Comparison of ENCODE assay signal across 9 mouse cellular contexts in the genomic region with DNA sequence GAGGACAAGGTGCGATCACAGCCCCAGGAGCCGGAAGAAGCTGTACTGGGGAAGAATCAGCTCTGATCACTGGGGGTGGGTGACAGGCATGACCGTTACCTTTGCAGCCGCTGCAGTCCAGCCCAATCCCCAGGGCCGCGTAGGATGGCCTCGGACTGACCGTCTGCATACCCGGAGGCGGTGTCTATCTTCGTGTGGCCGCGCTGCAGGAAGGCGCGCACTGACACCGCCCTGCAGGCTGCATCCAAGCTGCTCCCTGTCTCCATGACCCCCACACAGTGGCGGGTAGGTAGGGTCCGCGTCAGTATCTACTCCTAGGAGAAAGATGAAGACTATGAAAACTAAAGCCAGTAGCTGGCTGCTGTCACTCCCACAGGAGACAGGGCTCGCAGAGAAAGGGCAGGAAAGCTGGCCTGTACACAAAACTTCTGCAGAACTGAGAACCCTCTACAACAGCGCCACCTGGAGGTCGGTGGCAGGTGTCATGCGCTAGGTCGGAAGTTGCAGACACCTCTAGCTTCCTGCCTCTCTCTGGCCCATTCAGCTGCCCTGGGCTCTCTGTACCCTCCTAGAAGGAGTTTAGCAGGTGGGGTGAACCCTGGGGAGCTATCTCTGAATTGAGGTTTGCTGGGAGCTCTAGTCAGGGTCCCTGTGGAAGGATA. TPM values are rescaled to one million over a fixed set of nuclear protein-coding genes. Genes with fewer than 3 reads are reported as not detected.
DNase-seq lines count a peak whose midpoint lies in the region; ATAC-seq and TF ChIP-seq lines count a peak whose summit lies in the region.
"Had no signal": no experiment of that assay in that cellular context is flagged by ENCODE, and none has a peak within 500 bp of the region (broad histone marks: within the 10 kb centered on the region; RNA-seq: fewer than 3 reads in every experiment).

No protein-coding gene starts in this region.

- 24% methylated on average over 24 of the region's 24 CpGs for WGBS in limb, embryonic 10.5 days
- 38% methylated on average over 24 of the region's 24 CpGs for WGBS in midbrain, embryonic 12.5 days
- WGBS in spleen, adult 2 months = 24% methylated on average over 24 of the region's 24 CpGs

- peaks cover 33% of the 10 kb centered on the region for H3K27me3 ChIP-seq in limb, embryonic 10.5 days (ENCODE audit: low read depth, poor library complexity, severe bottlenecking)
- peaks cover 30% of the 10 kb centered on the region for H3K27me3 ChIP-seq in midbrain, embryonic 12.5 days
- no peaks in the 10 kb centered on the region for H3K27me3 ChIP-seq in spleen, adult 2 months (ENCODE audit: control insufficient read depth, insufficient read depth, low read length)
- H3K27me3 ChIP-seq: Patski had no signal

- TF ChIP-seq CTCF in cortical plate, adult 2 months (IDR thresholded peaks at IDR 0.05; ENCODE audit: extremely low read depth, insufficient read depth, low read length) = peak; percentile 75
- TF ChIP-seq CTCF in spleen, adult 2 months (IDR thresholded peaks at IDR 0.05; ENCODE audit: extremely low read depth, insufficient read depth, insufficient read length, insufficient replicate concordance) = peak; percentile 87

- H3K9ac ChIP-seq in midbrain, embryonic 12.5 days (replicated peaks) = no peak overlapping the region

- peaks cover 1% of the 10 kb centered on the region; the same call in 1 of the 2 replicates for H3K4me1 ChIP-seq in cortical plate, adult 2 months (ENCODE audit: control insufficient read depth, insufficient read depth, low read length)
- peaks cover 6% of the 10 kb centered on the region for H3K4me1 ChIP-seq in limb, embryonic 10.5 days
- H3K4me1 ChIP-seq in midbrain, embryonic 12.5 days = 0 out of 2 replicates have a peak, but pooled peaks cover 3% of the 10 kb centered on the region
- no peaks in the 10 kb centered on the region for H3K4me1 ChIP-seq in spleen, adult 2 months (ENCODE audit: control insufficient read depth, insufficient read depth, insufficient read length)

- no peak overlapping the region for H3K27ac ChIP-seq in cortical plate, adult 2 months (ENCODE audit: insufficient read depth, low read length)
- H3K27ac ChIP-seq in limb, embryonic 10.5 days = no peak overlapping the region
- no peak overlapping the region for H3K27ac ChIP-seq in midbrain, embryonic 12.5 days (replicated peaks)
- H3K27ac ChIP-seq in spleen, adult 2 months (ENCODE audit: insufficient read depth, low read length) = no peak overlapping the region

- H3K9me3 ChIP-seq in limb, embryonic 10.5 days (replicated peaks) = no peaks in the 10 kb centered on the region
- H3K9me3 ChIP-seq in midbrain, embryonic 12.5 days = no peaks in the 10 kb centered on the region

- no peak for ATAC-seq in midbrain, embryonic 12.5 days (ENCODE audit: low FRiP score, low read depth)
- ATAC-seq: Patski had no signal

- H3K4me2 ChIP-seq in midbrain, embryonic 12.5 days (replicated peaks) = peak overlapping the region; percentile 28

- no peaks in the 10 kb centered on the region for H3K36me3 ChIP-seq in limb, embryonic 10.5 days
- H3K36me3 ChIP-seq in midbrain, embryonic 12.5 days = no peaks in the 10 kb centered on the region
- no peaks in the 10 kb centered on the region for H3K36me3 ChIP-seq in spleen, adult 2 months (ENCODE audit: control insufficient read depth, insufficient read depth, low read length)

- peak; percentile 57 for DNase-seq in layer of hippocampus, adult 11-12 months (ENCODE audit: low spot score)
- no peak for DNase-seq in layer of hippocampus, adult 9-10 months (ENCODE audit: low spot score)
- DNase-seq in gastrocnemius, postnatal 25 days = peak; percentile 58
- DNase-seq in induced T-regulatory cell, adult 2 months (ENCODE audit: low read depth) = peak; percentile 95
- DNase-seq in limb, embryonic 10.5 days (ENCODE audit: low spot score) = peak; percentile 91
- DNase-seq in spleen, adult 2 months (ENCODE audit: low read depth in 1 of 2, low spot score in 2 of 2) = peak; percentile 67 to 75

- H3K4me3 ChIP-seq in cortical plate, adult 2 months (ENCODE audit: insufficient read depth, low read length) = no peak overlapping the region
- H3K4me3 ChIP-seq in limb, embryonic 10.5 days = peak overlapping the region; percentile 28
- H3K4me3 ChIP-seq in midbrain, embryonic 12.5 days = no peak overlapping the region
- H3K4me3 ChIP-seq in spleen, adult 2 months (ENCODE audit: extremely low read depth, insufficient read depth, insufficient read length) = peak overlapping the region; percentile 20; the same call in 1 of the 2 replicates

- no peak for TF ChIP-seq POLR2A in cortical plate, adult 2 months (IDR thresholded peaks at IDR 0.05; ENCODE audit: extremely low read depth, insufficient read depth, low read length)
- no peak for TF ChIP-seq POLR2A in spleen, adult 2 months (IDR thresholded peaks at IDR 0.05; ENCODE audit: low read depth, low read length)

RNA-seq across cellular contexts. Expression of gene Mrto4, which starts 15.4 kb away (rescaled TPM):
- 53.2 and 53.9 TPM in 2 replicates for polyA plus RNA-seq in cortical plate, adult 2 months (2012; rRNA removed)
- 10 to 100 TPM; 32.7 to 33.3 TPM for total RNA-seq in gastrocnemius, postnatal 25 days (2021)
- 178 and 236 TPM in 2 replicates for polyA plus RNA-seq in limb, embryonic 10.5 days (2016; fragmentation: Nextera tagmentation; extraction: Ambion mirVana)
- 106 TPM in 2 replicates for polyA plus RNA-seq in midbrain, embryonic 12.5 days (2016; fragmentation: Nextera tagmentation; extraction: Ambion mirVana)
- polyA plus RNA-seq in spleen, adult 2 months (2012; rRNA removed) = 15.2 and 19.0 TPM in 2 replicates

RNA-seq across cellular contexts. Expression of gene Emc1, which starts 15.4 kb away (rescaled TPM):
- polyA plus RNA-seq in cortical plate, adult 2 months (2012; rRNA removed) = 69.8 and 70.9 TPM in 2 replicates
- 10 to 100 TPM; 26.3 to 28.4 TPM for total RNA-seq in gastrocnemius, postnatal 25 days (2021)
- 32.1 and 32.2 TPM in 2 replicates for polyA plus RNA-seq in limb, embryonic 10.5 days (2016; fragmentation: Nextera tagmentation; extraction: Ambion mirVana)
- polyA plus RNA-seq in midbrain, embryonic 12.5 days (2016; fragmentation: Nextera tagmentation; extraction: Ambion mirVana) = 39.0 and 42.0 TPM in 2 replicates
- polyA plus RNA-seq in spleen, adult 2 months (2012; rRNA removed) = 17.2 and 23.3 TPM in 2 replicates

RNA-seq across cellular contexts. Expression of gene Ubr4, which starts 15.5 kb away (rescaled TPM):
- 183 and 188 TPM in 2 replicates for polyA plus RNA-seq in cortical plate, adult 2 months (2012; rRNA removed)
- 10 to 100 TPM; 79.0 to 90.6 TPM for total RNA-seq in gastrocnemius, postnatal 25 days (2021)
- polyA plus RNA-seq in limb, embryonic 10.5 days (2016; fragmentation: Nextera tagmentation; extraction: Ambion mirVana) = 69.7 and 74.4 TPM in 2 replicates
- 80.6 and 80.9 TPM in 2 replicates for polyA plus RNA-seq in midbrain, embryonic 12.5 days (2016; fragmentation: Nextera tagmentation; extraction: Ambion mirVana)
- 201 and 204 TPM in 2 replicates for polyA plus RNA-seq in spleen, adult 2 months (2012; rRNA removed)

RNA-seq across cellular contexts. Expression of gene Akr7a5, which starts 26.4 kb away (rescaled TPM):
- 16.8 and 17.5 TPM in 2 replicates for polyA plus RNA-seq in cortical plate, adult 2 months (2012; rRNA removed)
- total RNA-seq in gastrocnemius, postnatal 25 days (2021) = 10 to 100 TPM; 30.5 to 35.9 TPM
- polyA plus RNA-seq in limb, embryonic 10.5 days (2016; fragmentation: Nextera tagmentation; extraction: Ambion mirVana) = 115 and 133 TPM in 2 replicates
- 74.4 and 81.2 TPM in 2 replicates for polyA plus RNA-seq in midbrain, embryonic 12.5 days (2016; fragmentation: Nextera tagmentation; extraction: Ambion mirVana)
- 22.0 and 32.8 TPM in 2 replicates for polyA plus RNA-seq in spleen, adult 2 months (2012; rRNA removed)

RNA-seq across cellular contexts. Expression of gene Pqlc2, which starts 26.4 kb away (rescaled TPM):
- polyA plus RNA-seq in cortical plate, adult 2 months (2012; rRNA removed) = 23.3 and 23.9 TPM in 2 replicates
- total RNA-seq in gastrocnemius, postnatal 25 days (2021) = 1 to 10 TPM; 4.9 to 6.9 TPM
- 14.6 and 19.7 TPM in 2 replicates for polyA plus RNA-seq in limb, embryonic 10.5 days (2016; fragmentation: Nextera tagmentation; extraction: Ambion mirVana)
- 13.5 and 14.1 TPM in 2 replicates for polyA plus RNA-seq in midbrain, embryonic 12.5 days (2016; fragmentation: Nextera tagmentation; extraction: Ambion mirVana)
- polyA plus RNA-seq in spleen, adult 2 months (2012; rRNA removed) = 48.3 and 54.1 TPM in 2 replicates

Comparison
In these comparisons a context has a peak if more than half of its experiments do, and no peak if none do; other contexts are left out.
1. H3K4me3 ChIP-seq: peak in limb, embryonic 10.5 days (single experiment) and spleen, adult 2 months (single experiment); none in cortical plate, adult 2 months (single experiment) and midbrain, embryonic 12.5 days (single experiment).